Mouse (Mus musculus): Measurements from ENCODE around the gene Cyb561d2. TPM values are rescaled to one million over a fixed set of nuclear protein-coding genes. Genes with fewer than 3 reads are reported as not detected.
A peak's percentile ranks its signal among the peaks of the same experiment; 100 is the strongest.
"Not testable (repeated sequence)": the region's sequence is repeated elsewhere in the genome, so short reads cannot be mapped to it uniquely, and the experiment has no call there.

The Cyb561d2 gene
- polyA plus RNA-seq, 1 experiment from 2014 or later, result 7.6 TPM

GRCm38 (mm10) chr9:107566855-107567254 lies 24.9 kb upstream of the Cyb561d2 start:
- Histone ChIP-seq H3K79me2 (ENCODE audit: inconsistent target) (peaks cover 24% of the 10 kb centered on the region; the same call in 1 of the 2 replicates), H3K36me3 (ENCODE audit: inconsistent target) (peaks cover 6% of the 10 kb centered on the region; the same call in 1 of the 2 replicates), H3K4me3 (ENCODE audit: inconsistent target) (no peak overlapping the region), H3K27ac (0 out of 2 replicates have a peak overlapping the region, but pooled peaks have one; percentile 8)
- WGBS (ENCODE audit: missing documents), result 62% methylated on average over 3 of the region's 3 CpGs

GRCm38 (mm10) chr9:107566041-107566709 lies 24.2 kb upstream of the Cyb561d2 start:
- H3K36me3 ChIP-seq (ENCODE audit: inconsistent target), result peaks cover 12% of the 10 kb centered on the region
- no peak overlapping the region for H3K4me3 ChIP-seq (ENCODE audit: inconsistent target)
- H3K27ac ChIP-seq, result 0 out of 2 replicates have a peak overlapping the region, but pooled peaks have one; percentile 8
- WGBS (ENCODE audit: missing documents), result 63% methylated on average over 15 of the region's 15 CpGs
- peaks cover 24% of the 10 kb centered on the region; the same call in 1 of the 2 replicates for H3K79me2 ChIP-seq (ENCODE audit: inconsistent target)

- WGBS (ENCODE audit: missing documents), result 40% methylated on average over 4 of the region's 5 CpGs
- Histone ChIP-seq H3K36me3 (ENCODE audit: inconsistent target) (peaks cover 18% of the 10 kb centered on the region), H3K79me2 (ENCODE audit: inconsistent target) (peaks cover 23% of the 10 kb centered on the region; the same call in 1 of the 2 replicates)
- not testable (repeated sequence) for H3K27ac ChIP-seq; H3K4me3 ChIP-seq (ENCODE audit: inconsistent target)
These were observed 23.6 kb upstream of the Cyb561d2 start for GRCm38 (mm10) chr9:107565556-107565955.

GRCm38 (mm10) chr9:107563029-107563581 lies 21.1 kb upstream of the Cyb561d2 start, which contains the start of gene Tusc2:
TSS of gene Tusc2 (plus strand) at chr9:107563255.
- H3K79me2 ChIP-seq (ENCODE audit: inconsistent target), result peaks cover 34% of the 10 kb centered on the region

GRCm38 (mm10) chr9:107556346-107556745 lies 14.4 kb upstream of the Cyb561d2 start:
- peak overlapping the region; percentile 79 for H3K4me3 ChIP-seq (ENCODE audit: inconsistent target)
- WGBS (ENCODE audit: missing documents), result 15% methylated on average over 3 of the region's 3 CpGs
- peaks cover 44% of the 10 kb centered on the region for H3K36me3 ChIP-seq (ENCODE audit: inconsistent target)
- H3K27ac ChIP-seq, result peak overlapping the region; percentile 95
- H3K79me2 ChIP-seq (ENCODE audit: inconsistent target), result peaks cover 64% of the 10 kb centered on the region

More at GRCm38 (mm10) chr9:107563029-107563581, 21.1 kb upstream of the Cyb561d2 start, which contains the start of gene Tusc2:
- WGBS (ENCODE audit: missing documents), result 0% methylated on average over 45 of the region's 46 CpGs
- Histone ChIP-seq H3K27ac (0 out of 2 replicates have a peak within 1 kb of the TSS, but pooled peaks have one; percentile 12), H3K4me3 (ENCODE audit: inconsistent target) (peak within 1 kb of the TSS; percentile 68), H3K36me3 (ENCODE audit: inconsistent target) (peaks cover 41% of the 10 kb centered on the region)

- H3K4me3 ChIP-seq (ENCODE audit: inconsistent target), result peak overlapping the region; percentile 79
- peaks cover 38% of the 10 kb centered on the region for H3K36me3 ChIP-seq (ENCODE audit: inconsistent target)
- H3K79me2 ChIP-seq (ENCODE audit: inconsistent target), result peaks cover 64% of the 10 kb centered on the region
- peak overlapping the region; percentile 95 for H3K27ac ChIP-seq
- 25% methylated on average over 2 of the region's 2 CpGs for WGBS (ENCODE audit: missing documents)
These were observed 13.7 kb upstream of the Cyb561d2 start for GRCm38 (mm10) chr9:107555701-107556100.

- Histone ChIP-seq H3K4me3 (ENCODE audit: inconsistent target) (peak overlapping the region; percentile 79), H3K36me3 (ENCODE audit: inconsistent target) (peaks cover 33% of the 10 kb centered on the region), H3K79me2 (ENCODE audit: inconsistent target) (peaks cover 62% of the 10 kb centered on the region), H3K27ac (peak overlapping the region; percentile 95)
- under 1% methylated on average over 23 of the region's 23 CpGs for WGBS (ENCODE audit: missing documents)
These were observed 13.1 kb upstream of the Cyb561d2 start for GRCm38 (mm10) chr9:107555031-107555457.

- H3K27ac ChIP-seq, result peak overlapping the region; percentile 95
- peaks cover 56% of the 10 kb centered on the region for H3K79me2 ChIP-seq (ENCODE audit: inconsistent target)
- peak overlapping the region; percentile 79 for H3K4me3 ChIP-seq (ENCODE audit: inconsistent target)
- WGBS (ENCODE audit: missing documents), result under 1% methylated on average over 52 of the region's 53 CpGs
- peaks cover 26% of the 10 kb centered on the region for H3K36me3 ChIP-seq (ENCODE audit: inconsistent target)
These were observed 12.4 kb upstream of the Cyb561d2 start for GRCm38 (mm10) chr9:107554319-107554825.

- Histone ChIP-seq H3K36me3 (ENCODE audit: inconsistent target) (peaks cover 20% of the 10 kb centered on the region), H3K4me3 (ENCODE audit: inconsistent target) (peak overlapping the region; percentile 63), H3K27ac (peak overlapping the region; percentile 62), H3K79me2 (ENCODE audit: inconsistent target) (peaks cover 49% of the 10 kb centered on the region)
- WGBS (ENCODE audit: missing documents), result 7% methylated on average over 36 of the region's 37 CpGs
These were observed 11.7 kb upstream of the Cyb561d2 start for GRCm38 (mm10) chr9:107553541-107554318.

GRCm38 (mm10) chr9:107552690-107553393 lies 10.8 kb upstream of the Cyb561d2 start:
- H3K36me3 ChIP-seq (ENCODE audit: inconsistent target), result peaks cover 11% of the 10 kb centered on the region
- 89% methylated on average over 5 of the region's 5 CpGs for WGBS (ENCODE audit: missing documents)
- peaks cover 40% of the 10 kb centered on the region for H3K79me2 ChIP-seq (ENCODE audit: inconsistent target)
- peak overlapping the region; percentile 63; the same call in 1 of the 2 replicates for H3K4me3 ChIP-seq (ENCODE audit: inconsistent target)
- no peak overlapping the region for H3K27ac ChIP-seq

GRCm38 (mm10) chr9:107551890-107552355 lies 9.9 kb upstream of the Cyb561d2 start:
- Histone ChIP-seq H3K27ac (peak overlapping the region; percentile 19; the same call in 1 of the 2 replicates), H3K36me3 (ENCODE audit: inconsistent target) (peaks cover 2% of the 10 kb centered on the region; the same call in 1 of the 2 replicates), H3K4me3 (ENCODE audit: inconsistent target) (peak overlapping the region; percentile 17; the same call in 1 of the 2 replicates), H3K79me2 (ENCODE audit: inconsistent target) (peaks cover 31% of the 10 kb centered on the region)
- 65% methylated on average over 8 of the region's 8 CpGs for WGBS (ENCODE audit: missing documents)

GRCm38 (mm10) chr9:107551117-107551889 lies 9.3 kb upstream of the Cyb561d2 start, which contains the start of gene Rassf1:
TSS of gene Rassf1 (plus strand) at chr9:107551555.
- no peaks in the 10 kb centered on the region for H3K36me3 ChIP-seq (ENCODE audit: inconsistent target)
- WGBS (ENCODE audit: missing documents), result 7% methylated on average over 62 of the region's 63 CpGs
- H3K79me2 ChIP-seq (ENCODE audit: inconsistent target), result peaks cover 25% of the 10 kb centered on the region
- H3K4me3 ChIP-seq (ENCODE audit: inconsistent target), result peak within 1 kb of the TSS; percentile 17; the same call in 1 of the 2 replicates
- H3K27ac ChIP-seq, result peak within 1 kb of the TSS; percentile 19; the same call in 1 of the 2 replicates

Data from macrophage (primary cell).